Mouse (Mus musculus): ENCODE results near the gene H2-Ke6. TPM values are rescaled to one million over a fixed set of nuclear protein-coding genes. Genes with fewer than 3 reads are reported as not detected.

H2-Ke6 gene
- 57.5 and 67.6 TPM in 2 replicates for polyA plus RNA-seq (2016; fragmentation: Nextera tagmentation; extraction: Ambion mirVana)

DNA sequence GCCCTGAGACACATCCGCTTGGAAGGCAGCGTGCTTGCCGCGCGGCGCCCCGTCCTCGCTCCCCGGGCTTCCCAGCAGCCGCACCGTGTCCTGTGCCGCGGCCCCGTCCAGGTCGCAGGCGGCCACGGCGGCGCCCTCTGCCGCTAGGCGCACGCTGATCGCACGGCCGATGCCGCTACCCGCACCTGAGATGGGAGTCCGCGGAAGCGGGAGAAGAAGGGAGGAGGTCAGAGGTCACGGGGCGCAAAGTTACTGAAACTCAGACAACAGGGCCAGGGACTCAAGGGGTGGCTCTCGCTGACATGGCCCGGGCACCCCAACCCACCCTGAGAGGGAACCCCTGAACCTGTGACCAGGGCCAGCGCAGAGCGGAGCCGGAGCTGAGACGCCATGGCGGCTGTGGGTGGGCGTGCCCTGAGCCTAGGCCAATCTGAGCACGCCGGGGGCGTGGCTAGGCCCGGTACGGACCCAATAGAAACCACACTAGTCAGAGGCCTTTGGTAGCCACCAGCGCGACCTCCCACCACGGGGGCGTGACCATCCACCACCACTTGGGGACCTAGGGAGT lies at the start of gene H2-Ke6:
TSS of gene H2-Ke6 (minus strand) at position 405 of the 568 bp plus-strand sequence.
- ATAC-seq (ENCODE audit: low FRiP score): peak; percentile 69
- H3K9me3 ChIP-seq (replicated peaks): no peaks in the 10 kb centered on the region
- peak within 1 kb of the TSS; percentile 97 for H3K27ac ChIP-seq
- H3K4me3 ChIP-seq: peak within 1 kb of the TSS; percentile 77
- peaks cover 22% of the 10 kb centered on the region for H3K36me3 ChIP-seq
- peak within 1 kb of the TSS; percentile 89 for H3K4me2 ChIP-seq (replicated peaks)
- no peaks in the 10 kb centered on the region for H3K27me3 ChIP-seq
- H3K9ac ChIP-seq: peak within 1 kb of the TSS; percentile 83
- under 1% methylated on average over 44 of the region's 49 CpGs for WGBS
- peaks cover 66% of the 10 kb centered on the region for H3K4me1 ChIP-seq

DNA sequence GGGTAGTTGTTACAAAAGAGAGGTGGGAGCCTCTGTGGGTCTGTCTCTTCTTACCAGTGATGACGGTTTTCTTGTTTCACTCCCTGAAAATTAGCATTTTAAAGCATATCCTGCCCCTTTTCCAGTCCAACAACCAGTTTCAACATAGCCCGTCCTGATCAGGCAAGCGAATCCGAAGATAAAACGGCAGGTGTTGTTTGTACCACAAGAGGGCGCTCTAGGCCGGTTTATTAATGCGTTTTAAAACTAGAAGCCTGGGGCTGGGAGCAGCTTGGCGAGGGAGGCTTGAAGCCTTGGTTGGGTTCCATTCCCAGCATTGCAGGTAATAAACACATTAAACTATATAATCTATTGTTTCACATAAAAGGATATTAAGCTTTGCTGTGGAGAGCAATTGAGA lies 49.7 kb upstream of the H2-Ke6 start:
- Histone ChIP-seq H3K9ac (no peak overlapping the region), H3K36me3 (no peaks in the 10 kb centered on the region), H3K4me3 (no peak overlapping the region), H3K4me2 (replicated peaks) (no peak overlapping the region), H3K27me3 (peaks cover 20% of the 10 kb centered on the region), H3K9me3 (replicated peaks) (no peaks in the 10 kb centered on the region), H3K4me1 (0 out of 2 replicates have a peak, but pooled peaks cover 4% of the 10 kb centered on the region), H3K27ac (no peak overlapping the region)
- under 1% methylated on average over 9 of the region's 9 CpGs for WGBS
- ATAC-seq (ENCODE audit: low FRiP score): no peak

DNA sequence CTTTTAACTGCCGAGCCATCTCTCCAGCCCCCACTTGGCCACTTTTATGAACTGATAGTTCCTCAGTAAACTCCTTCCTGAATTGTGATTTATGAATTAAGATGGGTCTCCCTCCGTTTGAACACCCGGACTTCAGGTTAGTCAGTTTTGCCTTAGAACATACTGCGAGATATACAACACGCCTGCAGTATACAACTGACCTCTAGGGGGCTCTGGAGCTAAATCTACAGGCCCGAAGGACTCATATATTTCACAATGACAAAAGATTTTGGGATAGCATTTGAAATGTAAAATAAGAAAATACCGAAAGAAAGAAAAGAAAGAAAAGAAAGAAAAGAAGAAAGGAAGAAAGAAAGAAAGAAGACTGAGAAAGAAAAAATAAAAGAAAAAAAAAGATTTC lies 47.4 kb upstream of the H2-Ke6 start:
- no peak overlapping the region for H3K9ac ChIP-seq
- H3K4me1 ChIP-seq: 0 out of 2 replicates have a peak, but pooled peaks cover 4% of the 10 kb centered on the region
- H3K27me3 ChIP-seq: peaks cover 20% of the 10 kb centered on the region
- H3K36me3 ChIP-seq: no peaks in the 10 kb centered on the region
- H3K4me2 ChIP-seq (replicated peaks): no peak overlapping the region
- no peaks in the 10 kb centered on the region for H3K9me3 ChIP-seq (replicated peaks)
- 40% methylated on average over 7 of the region's 7 CpGs for WGBS
- no peak overlapping the region for H3K27ac ChIP-seq
- H3K4me3 ChIP-seq: no peak overlapping the region
- no peak for ATAC-seq (ENCODE audit: low FRiP score)

DNA sequence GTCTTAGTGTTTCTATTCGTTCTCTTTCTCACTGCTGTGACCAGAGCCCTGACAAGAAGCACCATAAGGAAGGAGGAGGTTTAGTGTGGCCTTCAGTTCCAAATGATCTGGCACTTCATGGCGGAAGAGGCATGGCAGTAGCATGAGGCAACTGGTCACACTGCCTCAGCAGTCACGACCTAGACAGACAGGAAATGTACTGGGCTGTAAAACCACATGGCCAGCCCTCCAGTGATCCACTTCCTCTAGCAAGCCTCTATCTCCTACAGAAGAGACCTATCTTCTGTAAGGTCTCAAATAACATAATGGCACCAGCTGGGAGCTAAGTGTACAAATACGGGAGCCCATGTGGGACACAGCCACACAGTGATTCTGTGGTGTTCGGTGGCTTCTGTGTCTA lies 44.2 kb upstream of the H2-Ke6 start:
- 74% methylated on average over 5 of the region's 5 CpGs for WGBS
- Histone ChIP-seq H3K36me3 (no peaks in the 10 kb centered on the region), H3K4me3 (no peak overlapping the region), H3K4me2 (replicated peaks) (no peak overlapping the region), H3K27me3 (peaks cover 16% of the 10 kb centered on the region), H3K4me1 (0 out of 2 replicates have a peak, but pooled peaks cover 4% of the 10 kb centered on the region), H3K9ac (no peak overlapping the region), H3K27ac (no peak overlapping the region), H3K9me3 (replicated peaks) (no peaks in the 10 kb centered on the region)
- ATAC-seq (ENCODE audit: low FRiP score): no peak

DNA sequence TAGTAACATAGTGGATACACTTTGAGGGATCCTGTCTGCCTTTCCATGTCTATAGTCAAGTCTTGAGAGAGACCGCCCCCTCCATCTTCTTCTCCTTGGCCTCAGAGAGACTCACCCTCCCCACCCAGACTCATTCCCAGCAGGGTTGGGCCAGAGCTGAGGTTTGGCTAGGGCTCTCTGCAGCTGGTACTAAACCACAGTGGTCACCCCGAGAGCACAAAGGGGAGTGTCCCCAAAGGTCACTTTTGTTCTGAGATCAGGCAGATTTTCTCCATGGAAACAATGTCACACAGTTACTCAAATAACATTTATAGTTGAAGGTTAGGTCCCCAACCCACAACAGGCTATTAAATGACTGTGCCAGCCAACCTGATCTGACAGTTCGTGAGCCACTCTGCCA lies 41.0 kb upstream of the H2-Ke6 start:
- Histone ChIP-seq H3K27ac (no peak overlapping the region), H3K9ac (no peak overlapping the region), H3K4me1 (no peaks in the 10 kb centered on the region), H3K36me3 (peaks cover 10% of the 10 kb centered on the region; the same call in 1 of the 2 replicates), H3K4me3 (no peak overlapping the region), H3K9me3 (replicated peaks) (no peaks in the 10 kb centered on the region), H3K27me3 (no peaks in the 10 kb centered on the region), H3K4me2 (replicated peaks) (no peak overlapping the region)
- WGBS: 50% methylated on average over 3 of the region's 3 CpGs
- no peak for ATAC-seq (ENCODE audit: low FRiP score)

DNA sequence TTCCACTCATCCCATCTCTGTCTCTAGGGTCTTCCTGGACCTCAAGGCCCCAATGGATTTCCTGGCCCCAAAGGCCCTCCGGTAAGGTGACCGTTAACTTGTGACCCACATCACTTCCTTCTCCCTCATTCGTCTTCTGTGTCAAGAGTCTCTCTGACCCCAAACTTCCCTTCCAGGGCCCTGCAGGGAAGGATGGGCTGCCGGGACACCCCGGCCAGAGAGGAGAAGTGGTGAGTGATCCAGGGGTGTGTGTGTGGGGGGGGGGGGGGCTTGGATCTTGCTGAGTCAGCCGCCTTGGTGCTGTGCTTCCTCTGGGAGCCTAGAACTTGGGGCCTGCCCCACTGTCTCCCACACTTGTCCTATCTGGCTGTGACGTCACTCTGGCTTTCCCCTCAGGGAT lies 29.4 kb upstream of the H2-Ke6 start:
- 0 out of 2 replicates have a peak, but pooled peaks cover 17% of the 10 kb centered on the region for H3K36me3 ChIP-seq
- H3K9me3 ChIP-seq (replicated peaks): no peaks in the 10 kb centered on the region
- WGBS: 76% methylated on average over 6 of the region's 7 CpGs
- ATAC-seq (ENCODE audit: low FRiP score): no peak
- no peak overlapping the region for H3K4me2 ChIP-seq (replicated peaks)
- no peaks in the 10 kb centered on the region for H3K27me3 ChIP-seq
- H3K27ac ChIP-seq: no peak overlapping the region
- no peak overlapping the region for H3K4me3 ChIP-seq
- H3K4me1 ChIP-seq: no peaks in the 10 kb centered on the region
- H3K9ac ChIP-seq: no peak overlapping the region

DNA sequence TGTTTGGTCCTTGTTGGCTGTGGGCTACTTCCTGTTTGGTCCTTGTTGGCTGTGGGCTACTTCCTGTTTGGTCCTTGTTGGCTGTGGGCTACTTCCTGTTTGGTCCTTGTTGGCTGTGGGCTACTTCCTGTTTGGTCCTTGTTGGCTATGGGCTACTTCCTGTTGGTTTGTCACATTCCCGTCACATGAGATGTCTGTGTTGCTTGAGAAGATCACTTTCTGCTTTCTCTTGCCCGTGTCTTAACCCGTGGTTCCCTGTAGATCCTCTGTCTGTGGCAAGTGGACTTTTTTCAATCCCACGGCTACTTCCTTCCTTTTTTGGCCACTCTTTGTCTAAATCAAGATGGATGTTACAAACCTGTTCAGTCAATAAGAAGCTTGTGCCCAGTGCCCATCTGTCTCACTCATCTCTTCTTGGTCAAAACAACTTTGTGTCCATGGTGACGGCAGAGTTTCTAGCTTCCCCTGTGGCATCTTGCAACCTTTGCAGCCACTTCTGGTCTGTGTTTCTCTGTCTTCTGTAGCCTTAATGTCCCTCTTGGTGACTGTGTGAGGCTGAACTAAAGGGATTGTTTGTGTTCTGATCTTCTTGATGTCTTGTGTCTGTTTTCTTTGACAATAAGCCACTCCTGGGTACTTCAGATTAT lies 19.7 kb upstream of the H2-Ke6 start:
- H3K4me2 ChIP-seq (replicated peaks): no peak overlapping the region
- H3K27me3 ChIP-seq: no peaks in the 10 kb centered on the region
- 0 out of 2 replicates have a peak, but pooled peaks cover 3% of the 10 kb centered on the region for H3K36me3 ChIP-seq
- no peak for ATAC-seq (ENCODE audit: low FRiP score)
- H3K9me3 ChIP-seq (replicated peaks): peaks cover 5% of the 10 kb centered on the region; the same call in 1 of the 2 replicates
- H3K4me1 ChIP-seq: no peaks in the 10 kb centered on the region
- no peak overlapping the region for H3K4me3 ChIP-seq
- H3K27ac ChIP-seq: no peak overlapping the region
- 92% methylated on average over 5 of the region's 5 CpGs for WGBS
- H3K9ac ChIP-seq: no peak overlapping the region

DNA sequence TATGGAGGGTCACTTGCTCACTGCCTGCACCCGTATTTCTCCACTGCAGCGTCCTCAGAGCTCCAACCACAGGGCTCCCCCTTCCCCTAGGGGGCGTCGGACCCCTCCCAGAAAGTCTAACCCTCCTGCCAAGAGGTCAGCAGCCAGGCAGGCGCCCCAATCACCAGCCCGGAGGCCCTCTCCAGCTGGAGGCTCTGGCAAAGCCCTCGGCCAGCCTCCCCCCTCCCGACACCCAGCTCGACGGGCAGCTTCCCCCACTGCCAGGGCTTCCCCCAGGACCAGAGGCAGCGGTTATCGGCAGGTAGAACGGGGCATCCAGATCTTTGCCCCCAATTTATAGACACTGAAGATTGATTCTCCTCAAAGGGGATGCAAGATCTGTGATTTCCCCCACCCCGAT lies 18.1 kb upstream of the H2-Ke6 start:
- Histone ChIP-seq H3K4me1 (peaks cover 13% of the 10 kb centered on the region), H3K9me3 (replicated peaks) (peaks cover 5% of the 10 kb centered on the region; the same call in 1 of the 2 replicates), H3K36me3 (no peaks in the 10 kb centered on the region), H3K4me3 (no peak overlapping the region), H3K4me2 (replicated peaks) (no peak overlapping the region), H3K27ac (no peak overlapping the region), H3K9ac (no peak overlapping the region), H3K27me3 (peaks cover 9% of the 10 kb centered on the region; the same call in 1 of the 2 replicates)
- 80% methylated on average over 14 of the region's 14 CpGs for WGBS
- no peak for ATAC-seq (ENCODE audit: low FRiP score)

DNA sequence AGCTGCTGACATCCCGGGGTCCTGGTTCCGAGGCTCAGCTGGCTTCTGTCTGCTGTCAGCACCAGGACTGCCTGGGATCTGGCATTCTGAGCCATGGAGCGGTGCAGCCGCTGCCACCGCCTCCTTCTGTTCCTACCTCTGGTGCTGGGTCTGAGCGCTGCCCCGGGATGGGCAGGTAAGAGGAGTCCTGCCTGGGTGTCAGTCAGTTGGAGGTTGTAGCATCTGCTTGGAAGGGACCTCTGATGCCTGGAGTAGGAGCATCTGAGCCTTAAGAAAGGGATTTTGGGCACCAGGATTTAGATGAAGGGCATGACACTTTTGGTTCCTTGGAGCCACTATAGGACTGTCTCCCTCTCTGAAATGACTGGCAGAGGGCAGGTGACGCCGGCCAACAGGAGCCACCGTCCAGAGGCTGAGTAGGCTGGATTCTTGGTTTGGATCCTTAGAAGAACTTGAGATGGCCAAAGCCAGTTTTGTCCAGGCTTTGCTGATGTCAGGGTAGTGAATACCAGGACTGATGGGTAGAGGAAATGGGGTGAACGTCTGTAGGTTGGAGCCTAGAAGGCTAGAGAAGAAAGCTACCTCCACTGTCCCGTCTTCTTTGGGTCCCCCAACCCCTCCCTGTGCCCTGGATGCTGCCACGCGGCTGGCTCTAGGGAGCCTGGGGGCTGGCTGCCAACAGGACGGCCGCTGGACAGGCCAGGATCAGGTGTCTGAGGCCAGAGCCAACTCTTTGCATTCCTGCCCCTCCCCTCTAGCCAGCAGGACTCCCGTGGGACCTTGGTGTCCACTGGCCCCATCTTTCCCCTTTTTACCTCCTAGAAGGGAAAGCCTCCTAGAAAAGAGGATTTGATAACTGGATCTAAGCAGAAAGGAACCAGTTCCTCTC lies 11.9 kb upstream of the H2-Ke6 start:
- WGBS: 26% methylated on average over 17 of the region's 17 CpGs
- H3K27me3 ChIP-seq: peaks cover 26% of the 10 kb centered on the region; the same call in 1 of the 2 replicates
- H3K36me3 ChIP-seq: peaks cover 30% of the 10 kb centered on the region
- H3K4me1 ChIP-seq: peaks cover 50% of the 10 kb centered on the region
- peak overlapping the region; percentile 53 for H3K4me2 ChIP-seq (replicated peaks)
- H3K27ac ChIP-seq: 0 out of 2 replicates have a peak overlapping the region, but pooled peaks have one; percentile 5
- H3K4me3 ChIP-seq: peak overlapping the region; percentile 20
- 0 out of 2 replicates have a peak, but pooled peaks have one; percentile 0 for ATAC-seq (ENCODE audit: low FRiP score)
- no peaks in the 10 kb centered on the region for H3K9me3 ChIP-seq (replicated peaks)
- H3K9ac ChIP-seq: peak overlapping the region; percentile 49

DNA sequence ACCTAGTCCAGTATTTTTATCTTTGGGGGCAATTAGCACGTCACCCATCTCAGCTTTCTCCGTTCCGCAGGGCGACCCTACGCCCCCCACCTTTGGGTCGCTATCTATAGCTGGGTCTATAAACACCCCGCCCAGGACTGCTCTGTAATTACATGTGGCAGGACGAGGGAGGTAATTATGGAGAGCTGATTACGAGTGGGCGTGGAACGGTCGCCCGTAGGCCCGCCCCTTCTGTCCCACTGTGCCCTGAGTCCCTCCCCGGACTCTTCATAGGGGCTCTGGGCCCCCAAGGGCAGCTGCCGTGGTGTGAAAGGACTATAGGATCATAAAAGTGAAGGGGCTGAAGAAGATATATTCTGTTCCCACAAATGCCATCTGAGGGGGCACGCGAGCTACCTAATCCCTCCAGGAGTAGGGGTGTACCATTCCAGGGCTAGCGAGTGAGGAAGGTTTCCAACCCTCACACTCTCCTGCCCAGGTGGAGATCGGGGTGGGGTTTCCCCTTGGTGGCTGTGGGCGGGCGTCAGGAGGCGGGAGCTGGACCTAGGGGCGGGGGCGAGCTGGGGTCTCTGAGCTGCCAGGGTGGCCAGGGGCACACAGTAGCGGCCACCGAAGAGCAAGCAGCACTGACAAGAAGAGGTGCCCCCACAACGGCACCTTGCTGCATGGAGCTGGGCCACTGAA lies 11.2 kb upstream of the H2-Ke6 start, which contains the start of gene Col11a2:
TSS of gene Col11a2 (plus strand) at position 560 of the 684 bp plus-strand sequence.
- H3K27ac ChIP-seq: peak within 1 kb of the TSS; percentile 41; the same call in 1 of the 2 replicates
- ATAC-seq (ENCODE audit: low FRiP score): peak; percentile 50

DNA sequence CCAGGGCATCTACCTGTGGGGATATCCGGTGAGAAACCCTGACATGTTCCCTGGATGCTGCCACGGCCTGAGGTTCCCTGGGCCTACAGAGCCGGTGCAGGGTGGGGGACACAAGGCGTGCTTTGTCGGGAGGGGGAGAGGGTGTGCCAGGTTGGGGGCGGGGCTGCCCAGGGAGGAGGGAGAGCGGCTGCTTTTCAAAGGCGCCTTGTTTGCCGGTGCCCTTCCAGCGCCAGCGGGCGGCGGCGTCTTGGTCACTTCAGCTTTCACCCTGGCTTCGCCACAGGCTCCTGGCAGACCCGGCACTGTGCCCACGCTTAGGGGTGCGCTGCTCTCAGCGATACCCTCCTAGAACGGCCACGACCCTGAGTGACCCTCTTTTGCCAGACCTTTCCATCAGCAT lies 10.6 kb upstream of the H2-Ke6 start:
- ATAC-seq (ENCODE audit: low FRiP score): peak; percentile 30; the same call in 1 of the 2 replicates
- peaks cover 26% of the 10 kb centered on the region; the same call in 1 of the 2 replicates for H3K27me3 ChIP-seq
- H3K9ac ChIP-seq: peak overlapping the region; percentile 49
- peaks cover 39% of the 10 kb centered on the region for H3K36me3 ChIP-seq
- peak overlapping the region; percentile 53 for H3K4me2 ChIP-seq (replicated peaks)
- 13% methylated on average over 21 of the region's 21 CpGs for WGBS
- H3K4me1 ChIP-seq: peaks cover 55% of the 10 kb centered on the region
- no peaks in the 10 kb centered on the region for H3K9me3 ChIP-seq (replicated peaks)
- H3K4me3 ChIP-seq: peak overlapping the region; percentile 20
- H3K27ac ChIP-seq: peak overlapping the region; percentile 41; the same call in 1 of the 2 replicates

More for the DNA sequence above, 11.2 kb upstream of the H2-Ke6 start, which contains the start of gene Col11a2:
- Histone ChIP-seq H3K27me3 (peaks cover 26% of the 10 kb centered on the region; the same call in 1 of the 2 replicates), H3K36me3 (peaks cover 37% of the 10 kb centered on the region), H3K9ac (peak within 1 kb of the TSS; percentile 49), H3K4me2 (replicated peaks) (peak within 1 kb of the TSS; percentile 53), H3K9me3 (replicated peaks) (no peaks in the 10 kb centered on the region), H3K4me3 (peak within 1 kb of the TSS; percentile 20), H3K4me1 (peaks cover 50% of the 10 kb centered on the region)
- WGBS: 14% methylated on average over 28 of the region's 28 CpGs

All from hindbrain, embryonic 12.5 days (tissue).